Mouse (Mus musculus): ENCODE measurements around the gene Socs7. TPM values are rescaled to one million over a fixed set of nuclear protein-coding genes. Genes with fewer than 3 reads are reported as not detected.
"Not testable (repeated sequence)": the region's sequence is repeated elsewhere in the genome, so short reads cannot be mapped to it uniquely, and the experiment has no call there.

Socs7 gene
- 10 to 100 TPM; 33.7 to 34.8 TPM for total RNA-seq (2021)
- long read RNA-seq, experiment 1, full-length matches to known transcripts = 1 of 19 reads
- long read RNA-seq, experiment 1, partial matches to known transcripts = 1 of 19 reads
- long read RNA-seq, experiment 1, other reads (novel, unspliced or antisense) = 17 of 19 reads
- long read RNA-seq, experiment 2, full-length matches to known transcripts = 1 of 17 reads
- long read RNA-seq, experiment 2, partial matches to known transcripts = 1 of 17 reads
- long read RNA-seq, experiment 2, other reads (novel, unspliced or antisense) = 15 of 17 reads

DNA sequence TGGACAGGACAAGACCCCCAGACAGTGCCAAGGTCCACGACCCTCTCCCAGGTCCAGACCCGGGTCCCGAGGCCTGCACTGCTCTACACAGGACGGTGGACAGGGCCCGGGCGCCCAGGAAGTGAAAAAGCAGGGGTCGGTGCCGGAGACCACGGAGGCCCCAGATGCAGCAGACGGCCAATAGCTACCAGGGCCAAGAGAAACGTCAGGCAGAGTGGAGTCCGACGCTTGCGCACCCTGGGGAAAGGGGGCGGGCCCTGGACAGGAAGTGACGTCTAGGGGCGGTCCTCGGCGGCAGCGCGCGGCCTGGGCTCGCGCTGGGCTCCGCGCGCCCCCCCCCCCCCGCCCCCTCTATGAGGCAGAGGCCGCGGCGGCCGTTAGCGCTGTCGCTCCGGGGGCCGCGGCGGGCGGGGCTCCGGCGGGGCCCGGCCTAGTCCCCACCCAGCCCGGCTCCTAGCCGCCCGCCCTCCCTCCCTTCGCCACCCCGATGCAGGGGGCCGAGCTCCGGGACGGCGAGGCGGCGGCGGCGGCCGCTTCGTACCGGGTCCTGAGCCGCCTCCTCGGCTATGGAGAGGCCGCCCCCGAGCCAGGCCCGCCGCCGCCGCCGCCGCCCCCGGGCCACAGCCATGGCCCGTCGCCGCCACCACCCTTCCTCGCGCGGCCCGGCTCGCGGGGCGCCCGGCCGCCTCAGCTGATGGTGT is at the start of gene Socs7:
TSS of gene Socs7 (plus strand) at position 604 of the 701 bp plus-strand sequence.
- peak; percentile 96 for DNase-seq

- DNase-seq = not testable (repeated sequence)
Measured at GRCm38 (mm10) chr11:97312871-97313270, 49.5 kb upstream of the Socs7 start.

DNA sequence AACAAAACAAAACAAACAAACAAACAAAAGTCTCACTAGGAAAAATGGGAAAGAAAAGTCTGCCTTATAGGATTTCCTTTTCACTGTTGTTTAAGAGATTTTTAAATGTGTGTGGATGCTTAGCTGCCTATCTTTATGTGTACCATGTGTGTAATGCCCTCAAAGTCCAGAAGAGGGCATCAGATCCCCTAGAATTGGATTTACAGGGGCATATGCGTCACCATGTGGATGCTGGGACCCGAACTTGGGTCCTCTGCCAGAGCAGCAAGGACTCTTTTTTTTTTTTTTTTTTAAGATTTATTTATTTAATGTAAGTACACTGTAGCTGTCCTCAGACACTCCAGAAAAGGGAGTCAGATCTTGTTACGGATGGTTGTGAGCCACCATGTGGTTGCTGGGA is 48.2 kb upstream of the Socs7 start:
- no peak for DNase-seq

- DNase-seq = no peak
Measured at GRCm38 (mm10) chr11:97314751-97315503, 47.4 kb upstream of the Socs7 start.

DNA sequence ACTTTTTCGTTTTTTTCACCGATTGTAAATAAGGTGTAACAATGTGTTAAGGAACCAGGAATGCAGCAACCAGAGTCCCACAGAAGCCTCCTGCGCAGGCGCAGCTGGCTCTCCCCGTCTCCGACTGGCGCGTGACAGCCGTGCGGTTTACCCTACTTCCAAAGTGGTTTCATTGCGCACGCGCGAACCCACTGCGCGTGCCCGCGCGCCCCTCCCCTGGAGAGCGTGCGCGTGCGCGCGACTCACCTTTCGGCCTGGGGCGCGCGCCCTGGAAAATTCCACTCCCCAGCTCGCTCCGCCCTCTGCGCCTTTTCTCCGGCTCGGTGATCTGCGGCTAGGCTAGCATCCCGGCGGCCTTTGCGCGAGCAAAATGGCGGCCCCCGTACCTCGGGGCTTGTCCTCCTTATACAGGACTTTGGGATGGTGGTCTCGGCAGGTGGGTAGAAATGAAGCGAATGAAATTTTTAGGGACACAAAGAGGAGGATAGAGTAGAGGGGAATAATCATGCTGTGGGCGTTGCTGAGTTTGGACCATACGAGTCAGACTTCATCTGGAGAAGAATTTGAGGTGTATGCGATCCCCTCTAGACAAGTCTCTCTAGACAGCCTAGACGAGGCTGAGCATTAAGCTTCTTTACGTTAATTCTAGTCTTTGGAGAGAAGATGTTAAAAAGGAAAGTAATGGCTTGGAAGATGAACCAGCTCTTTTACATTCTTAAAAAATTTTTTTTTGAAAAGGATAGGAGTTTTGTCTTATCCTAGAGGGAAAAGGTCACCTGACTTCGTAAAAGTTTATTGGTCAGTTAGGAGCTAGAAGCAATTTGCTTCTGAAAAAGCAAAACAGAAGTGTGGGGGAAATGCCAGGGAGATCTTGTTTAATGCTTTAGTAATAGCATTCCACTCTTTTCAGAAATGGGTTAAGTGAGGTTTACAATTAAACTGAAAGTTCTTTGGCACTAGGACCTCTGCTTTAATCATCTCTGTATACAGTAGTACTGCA is 46.5 kb upstream of the Socs7 start, which contains the start of gene Mrpl45:
TSS of gene Mrpl45 (plus strand) at position 213 of the 1,000 bp plus-strand sequence.
- DNase-seq = peak; percentile 99

DNA sequence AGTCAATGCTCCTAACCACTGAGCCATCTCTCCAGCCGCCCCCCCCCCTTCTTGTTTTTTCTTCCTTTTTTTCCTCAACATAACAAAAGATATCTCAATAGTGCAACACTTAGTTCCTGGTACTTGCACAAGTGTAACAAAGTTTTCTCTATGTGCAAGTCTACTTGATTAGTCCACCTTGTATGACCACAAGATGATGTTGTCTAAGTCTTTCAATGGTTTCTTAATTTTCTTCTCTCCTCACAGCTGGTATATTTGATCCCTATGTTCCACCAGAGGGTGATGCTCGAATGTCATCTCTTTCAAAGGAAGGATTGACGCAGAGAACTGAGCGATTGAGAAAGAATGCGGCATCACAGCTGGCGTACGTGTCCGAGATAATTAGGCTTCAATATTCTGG is 41.2 kb upstream of the Socs7 start:
- no peak for DNase-seq

DNA sequence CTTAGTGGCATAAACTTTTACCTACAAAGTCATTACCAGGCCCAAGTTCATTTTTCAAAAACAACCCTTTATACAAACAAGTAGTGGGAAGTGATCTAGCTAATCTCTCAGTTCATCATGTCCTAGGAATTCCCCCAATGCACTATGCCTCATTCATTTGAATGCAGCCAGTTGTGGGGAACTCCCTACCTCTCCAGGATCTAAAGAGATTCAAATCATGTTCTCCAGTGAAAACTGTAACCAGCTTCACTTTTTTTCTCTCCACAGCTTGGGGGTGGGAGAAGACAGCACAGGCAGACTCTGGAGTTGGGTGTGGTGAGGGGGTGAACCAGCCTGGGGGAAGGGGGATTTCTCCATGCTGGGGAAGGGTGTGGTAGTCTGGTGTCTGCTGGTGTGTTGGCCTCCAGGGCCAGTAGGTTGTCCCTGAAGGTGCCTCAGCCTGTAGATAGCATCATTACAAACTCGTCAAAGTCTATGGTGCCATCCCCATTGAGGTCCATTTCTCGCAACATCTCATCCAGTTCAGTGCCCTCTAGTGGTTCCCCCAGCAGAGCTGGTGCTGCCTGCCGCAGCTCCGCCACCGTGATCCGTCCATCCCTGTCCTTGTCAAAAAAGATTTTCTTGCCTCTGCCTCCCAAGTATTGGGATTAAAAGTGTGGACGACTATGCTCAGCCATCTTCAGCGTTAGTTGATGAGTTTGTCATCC is 40.3 kb upstream of the Socs7 start:
- not testable (repeated sequence) for DNase-seq

- no peak for DNase-seq
Measured at GRCm38 (mm10) chr11:97325224-97325623, 37.1 kb upstream of the Socs7 start.

DNA sequence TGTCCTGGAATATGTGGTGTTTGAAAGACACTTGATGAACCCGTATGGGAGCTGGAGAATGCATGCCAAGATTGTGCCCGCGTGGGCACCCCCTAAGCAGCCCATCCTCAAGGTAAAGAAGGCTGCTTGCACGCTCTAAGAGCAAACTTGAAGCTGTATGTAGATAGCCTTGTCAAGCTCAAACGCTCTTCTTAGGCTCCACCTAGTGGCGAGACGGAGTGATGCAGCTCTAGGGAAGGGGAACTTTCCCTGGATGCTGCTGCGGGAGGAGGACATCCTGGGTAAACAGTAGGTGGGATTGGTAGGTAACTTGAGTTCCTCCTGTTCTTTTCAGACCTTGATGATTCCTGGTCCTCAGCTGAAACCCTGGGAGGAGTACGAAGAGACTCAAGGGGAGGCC is 34.2 kb upstream of the Socs7 start:
- peak; percentile 71 for DNase-seq

DNA sequence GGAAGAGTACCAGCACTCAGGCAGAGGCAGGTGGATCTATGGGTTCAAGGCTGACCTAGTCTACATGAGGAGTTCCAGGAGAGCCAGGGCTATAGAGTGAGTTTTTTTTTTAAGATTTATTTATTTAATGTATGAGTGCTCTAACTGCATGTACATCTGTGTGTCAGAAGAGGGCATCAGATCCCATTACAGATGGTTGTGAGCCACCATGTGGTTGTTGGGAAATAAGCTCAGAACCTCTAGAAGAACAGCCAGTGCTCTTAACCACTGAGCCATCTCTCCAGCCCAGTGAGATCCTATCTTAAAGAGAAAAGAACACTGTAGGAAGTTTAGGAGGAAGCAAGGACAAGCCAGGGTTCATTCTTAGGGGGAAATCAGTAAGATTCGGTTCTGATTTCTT is 32.0 kb upstream of the Socs7 start:
- DNase-seq = no peak

DNA sequence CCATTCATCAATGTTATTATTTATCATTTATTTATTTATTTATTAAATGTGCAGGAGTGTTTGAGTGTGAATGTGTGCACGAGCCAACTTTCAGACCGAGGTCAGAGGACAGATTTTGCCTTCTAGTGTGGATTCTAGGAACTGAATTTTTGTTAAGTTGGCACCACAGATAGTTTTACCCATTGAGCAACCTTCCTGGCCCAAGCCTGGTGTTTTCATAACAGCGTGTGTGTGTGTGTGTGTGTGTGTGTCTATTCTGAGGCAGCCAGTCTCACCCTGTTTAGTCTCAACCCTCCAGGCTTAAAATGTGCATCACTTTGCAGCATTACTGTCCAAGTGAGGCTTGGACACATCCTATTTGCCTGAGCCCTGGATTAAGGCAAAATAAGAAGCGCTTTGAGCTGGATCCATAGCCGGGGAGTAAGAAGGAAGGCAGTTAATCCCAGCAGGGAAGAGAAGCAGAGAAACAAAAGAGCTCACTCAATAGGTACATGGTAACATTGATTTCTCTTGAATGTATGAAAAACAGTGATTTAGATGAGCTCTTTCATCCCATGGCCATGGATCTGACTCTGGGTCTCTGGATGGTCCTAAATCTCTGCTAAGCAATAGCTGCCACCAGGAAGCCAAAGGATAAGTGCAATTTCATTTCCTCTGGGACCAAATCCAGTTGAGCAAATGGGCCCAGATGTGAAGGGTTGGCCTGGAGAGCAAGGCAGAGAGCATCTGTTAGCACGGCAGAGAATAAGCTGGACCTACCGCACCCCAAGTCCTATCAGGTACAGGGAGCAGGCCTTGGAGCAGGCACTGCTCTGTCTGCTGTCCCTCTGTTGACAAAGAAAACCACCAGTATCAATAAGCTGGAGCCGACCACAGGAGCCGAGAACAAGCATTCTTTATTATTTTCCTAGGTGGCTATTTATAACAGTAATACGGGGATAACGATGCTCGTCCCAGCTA is 30.8 kb upstream of the Socs7 start:
- no peak for DNase-seq

GRCm38 (mm10) chr11:97333044-97333443 is 29.3 kb upstream of the Socs7 start:
- no peak for DNase-seq

- no peak for DNase-seq
Measured at GRCm38 (mm10) chr11:97333896-97334295, 28.5 kb upstream of the Socs7 start.

- DNase-seq = no peak
Measured at GRCm38 (mm10) chr11:97334400-97334799, 28.0 kb upstream of the Socs7 start.

DNA sequence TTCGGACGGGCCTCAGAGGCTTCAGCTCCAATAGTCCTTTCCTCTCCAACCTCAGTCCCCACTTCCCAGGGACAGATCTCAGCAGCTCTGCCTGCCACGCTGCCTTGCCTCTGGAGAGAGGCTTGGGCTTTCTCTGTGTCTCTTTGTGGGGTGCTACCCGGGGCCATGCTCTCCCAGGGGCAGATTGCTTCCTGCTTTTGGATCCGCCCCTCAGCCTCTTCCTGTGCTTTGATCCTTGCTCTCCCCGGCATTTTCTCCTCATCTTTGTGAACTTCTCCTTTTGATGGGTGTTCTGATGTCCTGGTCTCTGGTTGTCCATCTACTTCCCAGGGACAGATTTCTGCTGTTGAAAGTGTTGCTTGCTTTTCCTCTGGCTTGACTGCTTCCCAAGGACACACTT is 26.1 kb upstream of the Socs7 start:
- no peak for DNase-seq

- no peak for DNase-seq
Measured at GRCm38 (mm10) chr11:97336751-97337345, 25.5 kb upstream of the Socs7 start.

- no peak for DNase-seq
Measured at GRCm38 (mm10) chr11:97337363-97337762, 25.0 kb upstream of the Socs7 start.

DNA sequence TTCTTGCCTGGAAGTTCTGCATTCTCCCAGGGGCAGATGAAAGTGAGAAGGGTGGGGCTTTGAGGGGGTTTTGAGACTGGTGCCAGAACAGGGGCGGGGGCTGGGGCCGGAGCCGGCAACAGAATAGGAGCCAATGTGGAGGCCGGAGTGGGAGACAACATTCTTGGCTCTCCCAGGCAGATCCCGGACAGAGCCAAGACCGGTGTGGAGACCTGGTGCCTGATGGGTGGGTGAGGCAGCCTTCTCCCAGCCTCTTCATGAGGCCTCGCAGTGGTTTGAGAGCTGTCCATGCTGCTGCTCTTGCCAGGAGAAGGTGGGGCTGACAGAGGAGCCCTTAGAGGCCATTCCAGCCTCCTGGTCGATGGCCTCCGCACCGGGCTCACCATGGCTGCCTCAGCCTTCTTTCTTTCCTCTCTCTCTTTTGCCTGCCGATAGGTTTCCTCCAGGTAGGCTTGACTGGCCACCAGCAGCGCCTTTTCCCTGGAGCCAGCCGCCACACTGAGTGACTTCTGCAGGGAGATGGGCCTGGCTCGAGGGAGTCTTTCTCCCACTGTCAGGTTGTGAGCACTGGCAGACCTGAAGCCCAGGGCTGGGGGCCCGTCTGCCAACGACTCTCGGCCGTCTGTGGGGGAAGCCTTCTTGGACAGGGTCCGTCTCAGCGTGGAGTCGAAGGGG is 23.9 kb upstream of the Socs7 start:
- peak; percentile 26 for DNase-seq

GRCm38 (mm10) chr11:97338977-97339315 is 23.4 kb upstream of the Socs7 start:
- DNase-seq = peak; percentile 77

Measured in gastrocnemius, postnatal 10 days (tissue).